Mouse (Mus musculus) intestine, postnatal 0 days (tissue): ENCODE data around the gene Eps15l1. TPM values are rescaled to one million over a fixed set of nuclear protein-coding genes. Genes with fewer than 3 reads are reported as not detected.

Source experiments
- ATAC-seq: fragments of 200-750 bp; cut with Nextera tagmentation; 2 replicates; pipeline ENCODE4 v1.8.0; 2017; ENCODE audit warnings: mild to moderate bottlenecking, moderate TSS enrichment, moderate library complexity
- H3K27ac ChIP-seq: fragments of 300-500 bp; sonication (generic); 2 replicates; pipeline ENCODE4 v1.5.1; 2014; ENCODE audit warnings: mild to moderate bottlenecking, low read depth, low read length, moderate library complexity
- H3K27me3 ChIP-seq: fragments of 300-500 bp; sonication (generic); replicated peaks from 2 replicates; pipeline ENCODE4 v1.6.1; 2014; ENCODE audit warnings: low read length, mixed read lengths; ENCODE audit not compliant: control insufficient read depth, insufficient read depth
- H3K36me3 ChIP-seq: fragments of 300-500 bp; sonication (generic); 2 replicates; pipeline ENCODE4 v1.6.1; 2014; ENCODE audit warnings: mild to moderate bottlenecking, moderate library complexity; ENCODE audit not compliant: control insufficient read depth, insufficient read depth
- H3K4me1 ChIP-seq: fragments of 300-500 bp; sonication (generic); replicated peaks from 2 replicates; pipeline ENCODE4 v1.6.1; 2014; ENCODE audit warnings: antibody characterized with exemption, low read length, mixed read lengths; ENCODE audit not compliant: control insufficient read depth, insufficient read depth
- H3K4me2 ChIP-seq: fragments of 300-500 bp; sonication (generic); replicated peaks from 2 replicates; pipeline ENCODE4 v1.6.1; 2014; ENCODE audit warnings: low read depth, mild to moderate bottlenecking, moderate library complexity
- H3K4me3 ChIP-seq: fragments of 300-500 bp; sonication (generic); 2 replicates; pipeline ENCODE4 v1.5.1; 2014; ENCODE audit warnings: low read depth, low read length
- H3K9ac ChIP-seq: fragments of 300-500 bp; sonication (generic); 2 replicates; pipeline ENCODE4 v1.6.1; 2014; ENCODE audit warnings: mild to moderate bottlenecking, low read depth, low read length
- H3K9me3 ChIP-seq: fragments of 300-500 bp; sonication (generic); 2 replicates; pipeline ENCODE4 v1.6.1; 2016; ENCODE audit warnings: mixed run types; ENCODE audit not compliant: control insufficient read depth
- CTCF ChIP-seq: sonication (generic); IDR thresholded peaks from 2 replicates; pipeline ENCODE4 v1.5.1; 2016; ENCODE audit warnings: low read depth, mild to moderate bottlenecking, control low read depth, antibody characterized with exemption, moderate library complexity
- WGBS: fragments of 180-500 bp; shearing (Covaris S2); extraction: QIAGEN DNeasy Blood & Tissue Kit; methylation state at CpG from one replicate; pipeline ENCODE4 v1.1.7; 2014; 5-methylcytosine and 5-hydroxymethylcytosine counted together
- polyA plus RNA-seq: library from polyadenylated mRNA; unstranded; fragments of >200 nt; fragmentation: Nextera tagmentation; extraction: Ambion mirVana; gene quantifications from 2 replicates; pipeline ENCODE4 v1.2.1, GENCODE M21; 2015

The Eps15l1 gene
- polyA plus RNA-seq, 1 experiment from 2014 or later, result 16.3 TPM

DNA sequence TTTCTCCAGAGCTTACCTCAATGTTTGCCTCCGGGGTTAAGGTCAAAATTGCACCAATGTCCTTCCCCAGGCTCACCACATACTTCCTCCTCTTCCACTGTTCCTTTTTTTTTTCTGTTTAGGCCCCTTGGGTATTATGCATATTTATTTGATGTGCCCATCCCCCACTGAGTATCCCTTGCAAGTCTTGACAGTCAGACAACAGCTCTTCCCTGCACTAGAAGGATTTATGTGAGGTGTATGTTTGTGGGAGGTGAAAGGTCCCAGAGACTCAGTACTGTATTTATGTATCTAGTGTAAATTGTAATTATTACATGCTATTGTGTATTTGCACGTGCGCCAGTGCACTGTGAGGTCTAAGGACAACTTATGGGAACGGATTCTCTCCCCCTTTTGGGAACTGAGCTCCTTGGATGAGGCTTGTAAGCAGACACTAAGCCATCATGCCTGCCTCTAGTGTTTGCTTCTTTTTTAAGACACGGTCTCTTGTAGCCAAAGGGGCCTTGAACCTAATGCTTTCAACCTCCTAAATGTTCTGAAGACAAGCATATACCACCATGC, 103.4 kb downstream of the Eps15l1 start:
- 41% methylated on average over 5 of the region's 5 CpGs for WGBS
- H3K4me1 ChIP-seq, result no peaks in the 10 kb centered on the region; the same call in 1 of the 2 replicates
- no peak for ATAC-seq
- no peak overlapping the region for H3K4me3 ChIP-seq
- TF ChIP-seq CTCF, result no peak
- no peak overlapping the region for H3K27ac ChIP-seq
- H3K36me3 ChIP-seq, result no peaks in the 10 kb centered on the region
- peaks cover 22% of the 10 kb centered on the region for H3K27me3 ChIP-seq
- H3K4me2 ChIP-seq, result no peak overlapping the region
- no peak overlapping the region for H3K9ac ChIP-seq
- no peaks in the 10 kb centered on the region for H3K9me3 ChIP-seq

DNA sequence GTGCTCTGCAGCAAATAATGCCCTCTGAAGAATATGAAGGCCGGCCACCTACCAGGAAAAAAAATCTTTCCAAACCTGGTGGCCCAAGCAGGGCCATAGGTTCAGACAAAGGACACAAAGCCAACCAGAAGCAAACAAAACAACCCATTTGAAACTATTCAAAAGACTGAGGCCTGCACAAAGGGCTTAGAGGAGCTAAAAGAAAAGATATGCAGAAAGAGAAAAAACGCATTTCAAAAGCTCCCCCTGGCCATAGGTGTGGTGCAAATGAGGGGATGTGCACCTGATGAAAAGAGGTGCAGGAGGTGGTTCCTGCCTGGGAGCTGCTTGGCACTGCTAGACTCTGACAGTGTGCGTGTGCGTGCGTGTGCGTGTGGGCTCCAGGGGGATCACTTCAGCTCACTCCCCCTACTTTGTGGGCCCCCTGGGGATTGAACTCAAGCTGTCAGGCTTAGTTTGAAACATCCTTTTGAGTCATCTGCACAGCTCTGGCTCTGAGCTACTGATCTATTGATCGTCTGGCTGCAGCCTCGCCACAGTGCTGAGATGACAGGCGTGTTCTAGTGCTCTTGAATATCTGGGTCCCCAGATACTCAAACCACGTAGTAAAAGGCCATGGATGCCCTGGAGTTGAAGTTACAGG, 105.1 kb downstream of the Eps15l1 start:
- no peaks in the 10 kb centered on the region for H3K36me3 ChIP-seq
- no peak overlapping the region for H3K4me2 ChIP-seq
- TF ChIP-seq CTCF, result no peak
- WGBS, result 71% methylated on average over 10 of the region's 10 CpGs
- H3K27me3 ChIP-seq, result peaks cover 20% of the 10 kb centered on the region
- no peak overlapping the region for H3K4me3 ChIP-seq
- no peaks in the 10 kb centered on the region; the same call in 1 of the 2 replicates for H3K4me1 ChIP-seq
- no peaks in the 10 kb centered on the region for H3K9me3 ChIP-seq
- H3K27ac ChIP-seq, result no peak overlapping the region
- no peak overlapping the region for H3K9ac ChIP-seq
- ATAC-seq, result no peak

DNA sequence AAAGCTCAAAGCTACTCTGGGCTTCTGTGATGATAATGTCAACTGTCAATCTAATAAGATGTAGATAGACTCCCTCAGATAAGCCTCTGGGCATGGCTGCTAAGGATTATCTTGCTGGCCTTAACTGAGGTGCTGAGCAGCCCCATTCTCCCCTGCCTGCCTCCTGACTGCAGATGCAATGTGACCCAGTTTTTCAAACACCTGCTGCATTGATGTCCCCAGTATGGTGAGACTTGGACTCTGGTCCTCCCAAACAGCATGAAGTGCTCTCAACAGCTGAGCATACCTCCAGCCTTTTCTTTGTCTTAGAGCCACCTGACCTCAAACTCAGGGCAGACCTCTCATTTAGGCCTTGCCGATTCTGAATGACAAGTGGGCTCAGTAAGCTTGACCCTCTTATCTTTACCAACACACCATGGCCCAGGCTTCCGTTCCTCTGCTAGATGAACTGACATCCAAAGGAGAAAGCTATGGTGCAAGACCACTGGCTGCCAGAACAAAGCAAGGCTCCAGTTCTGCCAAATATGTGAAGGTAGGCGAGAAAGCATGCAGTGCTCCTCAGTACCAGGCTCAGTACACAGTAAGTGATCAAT, 108.2 kb downstream of the Eps15l1 start:
- H3K27me3 ChIP-seq, result no peaks in the 10 kb centered on the region
- no peak for ATAC-seq
- H3K9ac ChIP-seq, result no peak overlapping the region
- H3K4me3 ChIP-seq, result no peak overlapping the region
- no peaks in the 10 kb centered on the region for H3K9me3 ChIP-seq
- H3K4me2 ChIP-seq, result no peak overlapping the region
- WGBS, result 65% methylated on average over 3 of the region's 3 CpGs
- no peaks in the 10 kb centered on the region for H3K36me3 ChIP-seq
- no peaks in the 10 kb centered on the region for H3K4me1 ChIP-seq
- TF ChIP-seq CTCF, result no peak
- no peak overlapping the region for H3K27ac ChIP-seq

DNA sequence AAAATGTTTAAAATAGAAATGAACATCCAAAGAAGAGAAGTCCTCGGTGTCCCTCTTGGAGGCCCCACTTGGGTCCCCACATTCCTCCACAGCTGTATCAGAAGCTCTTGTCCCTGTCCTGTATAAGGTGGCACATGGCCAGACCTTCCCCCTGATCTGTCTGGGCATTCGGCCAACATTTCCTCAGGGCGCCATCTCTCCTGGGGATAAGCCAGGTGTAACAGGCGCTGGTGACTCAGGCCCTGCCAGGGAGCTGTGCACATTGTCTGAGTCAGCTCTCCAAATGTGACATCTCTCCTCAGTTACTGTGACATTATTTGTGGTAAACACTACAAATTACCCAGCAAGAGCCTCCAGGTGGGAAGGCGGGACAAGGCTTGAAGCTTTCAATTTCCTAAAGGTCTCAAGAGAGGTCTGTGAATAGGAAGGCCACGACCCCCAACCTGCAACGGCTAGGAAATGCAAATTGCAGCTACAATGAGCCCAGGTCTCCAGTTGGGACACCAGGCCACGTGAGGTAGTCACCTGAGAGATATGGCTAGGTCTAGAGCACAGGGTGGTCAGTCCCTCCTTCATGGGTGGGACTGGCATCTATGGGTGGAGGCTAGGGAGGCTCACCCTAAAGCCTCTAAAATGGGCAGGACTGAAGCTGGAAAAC, 110.3 kb downstream of the Eps15l1 start:
- no peak for TF ChIP-seq CTCF
- WGBS, result 47% methylated on average over 8 of the region's 8 CpGs
- Histone ChIP-seq H3K27me3 (no peaks in the 10 kb centered on the region), H3K4me2 (no peak overlapping the region), H3K4me1 (no peaks in the 10 kb centered on the region), H3K4me3 (no peak overlapping the region), H3K9me3 (no peaks in the 10 kb centered on the region), H3K36me3 (no peaks in the 10 kb centered on the region), H3K9ac (no peak overlapping the region), H3K27ac (no peak overlapping the region)
- ATAC-seq, result peak; percentile 45; the same call in 1 of the 2 replicates

DNA sequence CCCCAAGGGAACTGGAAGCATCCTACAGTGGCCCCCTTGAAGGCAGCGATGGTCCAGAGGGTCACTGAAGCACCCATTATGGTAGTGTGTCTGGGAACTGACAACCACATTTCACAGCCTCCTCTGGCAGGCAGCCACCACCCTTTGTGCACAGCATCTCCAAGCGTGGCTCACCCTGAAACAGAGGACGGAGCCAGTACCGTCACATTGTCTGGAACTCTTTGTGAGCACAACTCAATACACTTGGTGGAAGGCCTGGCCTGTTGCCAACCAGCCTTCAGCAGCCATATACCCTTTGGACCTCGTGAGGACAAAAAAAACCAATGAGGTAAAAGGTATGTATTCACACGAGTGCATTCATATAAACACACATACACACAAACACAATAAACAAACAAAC, 113.0 kb downstream of the Eps15l1 start:
- no peak overlapping the region for H3K27ac ChIP-seq
- H3K9ac ChIP-seq, result no peak overlapping the region
- H3K27me3 ChIP-seq, result no peaks in the 10 kb centered on the region
- no peaks in the 10 kb centered on the region for H3K4me1 ChIP-seq
- WGBS, result 35% methylated on average over 6 of the region's 6 CpGs
- no peaks in the 10 kb centered on the region for H3K9me3 ChIP-seq
- TF ChIP-seq CTCF, result no peak
- H3K36me3 ChIP-seq, result no peaks in the 10 kb centered on the region
- no peak overlapping the region for H3K4me3 ChIP-seq
- H3K4me2 ChIP-seq, result no peak overlapping the region
- peak; percentile 56; the same call in 1 of the 2 replicates for ATAC-seq

DNA sequence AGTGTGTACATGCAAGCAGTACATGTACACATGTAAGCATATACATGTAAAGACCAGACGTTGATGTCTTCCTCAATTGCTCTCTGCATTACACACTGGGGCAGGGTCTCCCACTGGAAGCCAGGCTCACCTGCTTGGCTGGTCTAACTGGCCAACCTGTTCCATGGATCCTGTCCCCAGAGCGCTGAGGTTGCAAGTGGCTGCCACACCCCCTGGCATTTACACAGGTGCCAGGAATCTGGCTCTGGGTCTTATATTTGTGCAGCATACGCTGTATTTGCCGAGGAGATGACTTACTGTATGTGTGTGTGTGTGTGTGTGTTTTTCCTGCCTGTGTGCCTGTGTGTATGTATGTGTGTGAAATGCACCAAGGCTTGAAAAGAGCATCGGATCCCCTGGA, 114.3 kb downstream of the Eps15l1 start:
- no peak for ATAC-seq
- no peak for TF ChIP-seq CTCF

More for the DNA sequence above, 114.3 kb downstream of the Eps15l1 start:
- no peak overlapping the region for H3K9ac ChIP-seq
- WGBS, result 72% methylated on average over 5 of the region's 5 CpGs
- no peak overlapping the region for H3K27ac ChIP-seq
- no peaks in the 10 kb centered on the region for H3K4me1 ChIP-seq
- H3K36me3 ChIP-seq, result no peaks in the 10 kb centered on the region
- H3K4me3 ChIP-seq, result no peak overlapping the region
- no peaks in the 10 kb centered on the region for H3K9me3 ChIP-seq
- H3K27me3 ChIP-seq, result no peaks in the 10 kb centered on the region
- no peak overlapping the region for H3K4me2 ChIP-seq
